Mouse (Mus musculus) lung, embryonic 15.5 days (tissue): ENCODE measurements around the gene Rfc4. TPM values are rescaled to one million over a fixed set of nuclear protein-coding genes. Genes with fewer than 3 reads are reported as not detected.
"Not testable (repeated sequence)": the region's sequence is repeated elsewhere in the genome, so short reads cannot be mapped to it uniquely, and the experiment has no call there.

Source experiments
- ATAC-seq: fragments of 200-750 bp; cut with Nextera tagmentation; 2 replicates; pipeline ENCODE4 v1.8.0; 2017; ENCODE audit warnings: moderate number of reproducible peaks, borderline replicate concordance; ENCODE audit not compliant: low FRiP score, low TSS enrichment; ENCODE audit errors: extremely low read depth
- H3K27ac ChIP-seq: fragments of 300-500 bp; sonication (generic); 2 replicates; pipeline ENCODE4 v1.5.1; 2015; ENCODE audit warnings: moderate library complexity, mild to moderate bottlenecking, inconsistent platforms
- H3K27me3 ChIP-seq: fragments of 300-500 bp; sonication (generic); 2 replicates; pipeline ENCODE4 v1.6.1; 2015; ENCODE audit warnings: inconsistent platforms
- H3K36me3 ChIP-seq: fragments of 300-500 bp; sonication (generic); 2 replicates; pipeline ENCODE4 v1.6.1; 2015; ENCODE audit warnings: inconsistent platforms
- H3K4me1 ChIP-seq: fragments of 300-500 bp; sonication (generic); 2 replicates; pipeline ENCODE4 v1.6.1; 2015; ENCODE audit warnings: inconsistent platforms
- H3K4me2 ChIP-seq: fragments of 300-500 bp; sonication (generic); 2 replicates; pipeline ENCODE4 v1.6.1; 2015; ENCODE audit warnings: inconsistent platforms, mild to moderate bottlenecking, moderate library complexity
- H3K4me3 ChIP-seq: fragments of 300-500 bp; sonication (generic); 2 replicates; pipeline ENCODE4 v1.5.1; 2015; ENCODE audit warnings: mild to moderate bottlenecking, inconsistent platforms
- H3K9ac ChIP-seq: fragments of 300-500 bp; sonication (generic); 2 replicates; pipeline ENCODE4 v1.6.1; 2015; ENCODE audit warnings: inconsistent platforms
- H3K9me3 ChIP-seq: fragments of 300-500 bp; sonication (generic); 2 replicates; pipeline ENCODE4 v1.6.1; 2016; ENCODE audit warnings: inconsistent platforms
- WGBS: fragments of 180-500 bp; shearing (Covaris S2); methylation state at CpG from one replicate; pipeline ENCODE4 v1.1.7; 2015; 5-methylcytosine and 5-hydroxymethylcytosine counted together
- polyA plus RNA-seq: library from polyadenylated mRNA; unstranded; fragments of >200 nt; fragmentation: Nextera tagmentation; extraction: Ambion mirVana; gene quantifications from 2 replicates; pipeline ENCODE4 v1.2.1, GENCODE M21; 2015

The Rfc4 gene
- polyA plus RNA-seq, 1 experiment from 2014 or later, result 138 TPM

DNA sequence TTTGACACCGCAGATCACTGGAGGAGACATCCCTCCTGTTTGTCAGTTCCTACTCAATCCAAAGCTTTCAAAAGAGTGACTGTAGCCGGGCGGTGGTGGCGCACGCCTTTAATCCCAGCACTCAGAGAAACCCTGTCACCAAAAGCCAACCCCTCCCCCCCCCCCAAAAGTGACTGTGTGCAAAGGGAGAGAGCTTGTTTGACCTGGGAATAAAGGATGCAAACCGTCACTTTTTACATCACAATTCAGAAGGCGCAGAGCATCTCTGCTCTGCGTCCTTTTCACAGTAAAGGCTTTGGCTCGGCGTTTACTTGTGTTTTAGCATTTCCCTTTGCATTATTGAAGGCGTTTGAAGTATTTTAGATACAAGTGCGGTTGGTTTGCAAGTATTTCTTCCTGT is 27.9 kb downstream of the Rfc4 start:
- 14% methylated on average over 12 of the region's 12 CpGs for WGBS
- Histone ChIP-seq H3K27me3 (no peaks in the 10 kb centered on the region), H3K9me3 (no peaks in the 10 kb centered on the region), H3K36me3 (no peaks in the 10 kb centered on the region), H3K27ac (no peak overlapping the region), H3K4me3 (peak overlapping the region; percentile 35), H3K4me1 (peaks cover 16% of the 10 kb centered on the region), H3K9ac (peak overlapping the region; percentile 18; the same call in 1 of the 2 replicates), H3K4me2 (peak overlapping the region; percentile 64)
- ATAC-seq, result no peak

DNA sequence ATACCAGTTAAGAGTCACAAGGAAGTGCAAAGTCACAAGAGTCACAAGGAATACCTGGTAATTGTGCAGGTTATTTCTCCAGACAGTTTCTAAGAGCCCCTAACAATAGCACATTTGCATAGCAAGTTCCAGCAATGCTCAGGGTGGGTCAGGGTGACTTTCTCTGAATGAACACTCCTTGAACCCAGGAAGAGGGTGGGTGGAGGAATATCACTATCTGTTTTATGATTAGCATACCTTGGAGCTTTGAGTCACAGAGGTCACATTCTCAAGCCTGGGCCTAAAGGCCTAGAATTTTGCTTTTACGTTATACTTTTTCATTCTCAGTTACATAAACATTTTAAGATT is 29.5 kb downstream of the Rfc4 start:
- H3K9me3 ChIP-seq, H3K36me3 ChIP-seq, H3K4me3 ChIP-seq, H3K27ac ChIP-seq, H3K4me2 ChIP-seq, H3K27me3 ChIP-seq, H3K9ac ChIP-seq, ATAC-seq: not testable (repeated sequence)
- WGBS, result 79% methylated on average over 1 of the region's 1 CpGs
- H3K4me1 ChIP-seq, result peaks cover 16% of the 10 kb centered on the region

DNA sequence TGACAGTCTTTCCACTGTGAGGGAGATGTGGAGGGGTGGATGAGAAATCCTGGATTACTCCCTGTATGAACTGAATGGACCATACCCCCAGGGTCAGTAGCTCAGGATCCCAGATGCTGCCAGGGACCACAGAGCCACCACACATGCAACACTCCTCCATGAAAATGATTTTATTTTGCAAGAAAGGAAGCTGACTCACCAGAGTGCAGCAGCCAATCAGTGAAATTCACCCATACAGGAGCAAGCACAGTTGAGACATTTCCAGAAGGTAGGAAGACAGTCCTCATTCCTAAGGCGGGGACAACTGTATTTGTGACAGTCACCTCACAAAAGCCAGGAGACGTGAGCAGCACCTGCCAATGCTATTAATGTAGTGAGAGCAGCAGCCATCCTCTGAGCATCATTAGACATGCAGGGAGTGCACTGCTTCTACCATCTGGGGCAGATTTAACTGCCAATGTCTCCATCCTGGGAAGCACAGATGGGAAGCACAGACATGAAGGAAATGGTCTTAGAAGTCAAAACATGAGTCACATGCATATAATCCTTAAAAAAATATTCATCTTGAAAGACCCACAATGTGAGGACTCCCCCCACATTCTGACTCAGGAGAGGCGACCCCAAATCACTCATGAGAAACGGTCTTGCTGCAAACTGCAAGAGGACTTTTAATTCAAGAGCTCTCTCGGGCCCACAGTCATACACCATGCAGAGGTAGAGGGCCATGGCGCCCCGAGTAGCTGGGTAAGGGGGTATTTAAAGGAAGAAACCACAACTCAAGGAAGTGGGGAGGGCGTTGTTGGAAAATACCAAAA is 30.0 kb downstream of the Rfc4 start:
- H3K4me2 ChIP-seq, H3K9ac ChIP-seq, H3K27ac ChIP-seq, H3K4me3 ChIP-seq, ATAC-seq, H3K27me3 ChIP-seq, H3K9me3 ChIP-seq, H3K36me3 ChIP-seq: not testable (repeated sequence)
- H3K4me1 ChIP-seq, result peaks cover 11% of the 10 kb centered on the region
- WGBS, result 83% methylated on average over 8 of the region's 8 CpGs

DNA sequence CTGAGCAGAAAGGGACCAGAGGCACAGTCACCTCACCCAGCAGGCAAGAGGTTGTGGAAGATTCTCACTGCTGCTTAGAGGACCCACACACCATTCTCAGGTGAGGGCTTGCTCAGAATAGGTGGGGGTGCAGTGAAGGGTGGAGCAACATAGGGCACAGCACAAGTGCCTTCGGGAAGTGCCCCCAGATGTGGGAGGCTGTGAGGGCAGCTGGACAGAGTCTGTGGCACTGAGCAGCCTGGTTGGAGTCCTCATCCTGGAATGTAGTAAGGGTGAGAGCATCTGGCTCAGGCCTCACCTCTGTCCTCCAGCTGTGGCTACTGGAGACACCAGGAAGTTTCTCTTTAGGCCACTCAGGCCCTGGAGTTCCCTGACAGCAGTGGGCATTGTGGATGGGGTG is 30.7 kb downstream of the Rfc4 start:
- not testable (repeated sequence) for H3K4me2 ChIP-seq, H3K36me3 ChIP-seq, H3K27ac ChIP-seq, H3K4me1 ChIP-seq, H3K9me3 ChIP-seq, H3K4me3 ChIP-seq, ATAC-seq, H3K9ac ChIP-seq, H3K27me3 ChIP-seq
- 86% methylated on average over 1 of the region's 1 CpGs for WGBS

DNA sequence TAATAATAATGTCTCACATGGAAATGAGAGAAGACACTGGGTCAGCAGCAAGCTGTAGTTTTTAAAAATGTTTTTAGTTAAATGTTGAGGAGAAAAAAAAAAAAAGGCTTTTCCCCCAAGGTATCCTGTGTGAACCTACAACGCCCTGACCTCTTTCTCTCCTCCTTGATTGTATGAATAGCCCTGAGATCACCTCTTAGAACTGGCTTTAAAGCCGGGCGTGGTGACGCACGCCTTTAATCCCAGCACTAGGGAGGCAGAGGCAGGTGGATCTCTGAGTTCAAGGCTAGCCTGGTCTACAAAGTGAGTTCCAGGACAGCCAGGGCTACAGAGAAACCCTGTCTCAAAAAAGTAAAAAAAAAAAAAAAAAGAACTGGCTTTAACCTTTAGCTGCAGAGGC is 32.0 kb downstream of the Rfc4 start:
- H3K27me3 ChIP-seq, H3K9me3 ChIP-seq, H3K27ac ChIP-seq, H3K9ac ChIP-seq, H3K4me2 ChIP-seq, ATAC-seq, H3K4me3 ChIP-seq, H3K4me1 ChIP-seq, H3K36me3 ChIP-seq: not testable (repeated sequence)
- WGBS, result 91% methylated on average over 5 of the region's 5 CpGs

DNA sequence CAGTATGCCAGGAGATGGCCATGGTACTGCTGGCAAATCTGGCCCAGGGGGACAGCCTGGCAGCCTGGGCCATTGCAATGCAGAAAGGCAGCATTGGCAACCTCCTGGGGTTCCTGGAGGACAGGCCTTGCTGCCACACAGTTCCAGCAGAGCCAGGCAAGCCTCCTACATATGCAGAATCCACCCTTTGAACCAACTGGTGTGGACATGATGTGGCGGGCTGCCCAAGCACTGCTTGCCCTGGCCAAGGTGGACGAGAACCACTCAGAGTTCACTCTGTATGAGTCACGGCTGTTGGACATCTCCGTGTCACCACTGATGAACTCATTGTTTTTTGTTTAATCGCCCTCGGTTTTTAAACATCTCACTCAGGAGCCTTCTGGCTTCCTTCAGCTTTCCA is 33.4 kb downstream of the Rfc4 start:
- no peak for ATAC-seq
- Histone ChIP-seq H3K4me2 (no peak overlapping the region), H3K27ac (no peak overlapping the region), H3K4me1 (no peaks in the 10 kb centered on the region), H3K4me3 (no peak overlapping the region), H3K36me3 (no peaks in the 10 kb centered on the region), H3K27me3 (no peaks in the 10 kb centered on the region), H3K9me3 (no peaks in the 10 kb centered on the region), H3K9ac (no peak overlapping the region)
- 84% methylated on average over 6 of the region's 6 CpGs for WGBS

DNA sequence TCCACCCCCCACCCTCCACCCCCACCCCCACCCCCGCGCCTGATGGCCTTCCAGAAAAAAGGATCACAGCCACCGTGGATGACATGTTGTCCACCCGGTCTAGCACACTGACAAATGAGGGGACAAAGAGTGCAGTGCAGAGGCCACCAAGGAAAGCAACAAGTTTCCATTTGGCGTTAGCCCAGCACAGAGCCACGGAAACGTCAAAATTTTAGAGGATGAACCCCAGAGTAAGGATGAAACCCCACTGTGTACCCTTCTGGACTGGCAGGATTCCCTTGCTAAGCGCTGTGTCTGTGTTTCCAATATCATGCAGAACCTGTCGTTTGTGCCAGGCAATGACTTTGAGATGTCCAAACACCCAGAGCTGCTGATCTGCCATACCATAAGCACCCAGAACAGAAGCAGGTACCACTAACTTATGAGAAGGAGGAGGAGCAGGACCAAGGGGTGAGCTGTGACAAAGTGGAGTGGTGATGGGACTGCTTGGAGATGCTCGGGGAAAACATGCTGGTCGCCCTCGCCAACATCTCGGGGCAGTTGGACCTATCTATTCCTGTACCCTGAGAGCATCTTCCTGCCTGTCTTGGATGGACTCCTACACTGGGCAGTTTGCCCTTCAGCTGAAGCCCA is 34.1 kb downstream of the Rfc4 start:
- no peak overlapping the region for H3K4me2 ChIP-seq
- no peaks in the 10 kb centered on the region for H3K36me3 ChIP-seq
- H3K4me3 ChIP-seq, result no peak overlapping the region
- no peaks in the 10 kb centered on the region for H3K4me1 ChIP-seq
- no peak for ATAC-seq
- H3K27me3 ChIP-seq, result no peaks in the 10 kb centered on the region
- 66% methylated on average over 13 of the region's 13 CpGs for WGBS
- H3K9me3 ChIP-seq, result no peaks in the 10 kb centered on the region
- no peak overlapping the region for H3K9ac ChIP-seq
- no peak overlapping the region for H3K27ac ChIP-seq

GRCm38 (mm10) chr16:23091345-23091744 is 36.2 kb downstream of the Rfc4 start:
- not testable (repeated sequence) for H3K4me3 ChIP-seq, ATAC-seq, H3K36me3 ChIP-seq, H3K9ac ChIP-seq, H3K4me2 ChIP-seq, H3K27ac ChIP-seq, H3K4me1 ChIP-seq, H3K27me3 ChIP-seq, H3K9me3 ChIP-seq

DNA sequence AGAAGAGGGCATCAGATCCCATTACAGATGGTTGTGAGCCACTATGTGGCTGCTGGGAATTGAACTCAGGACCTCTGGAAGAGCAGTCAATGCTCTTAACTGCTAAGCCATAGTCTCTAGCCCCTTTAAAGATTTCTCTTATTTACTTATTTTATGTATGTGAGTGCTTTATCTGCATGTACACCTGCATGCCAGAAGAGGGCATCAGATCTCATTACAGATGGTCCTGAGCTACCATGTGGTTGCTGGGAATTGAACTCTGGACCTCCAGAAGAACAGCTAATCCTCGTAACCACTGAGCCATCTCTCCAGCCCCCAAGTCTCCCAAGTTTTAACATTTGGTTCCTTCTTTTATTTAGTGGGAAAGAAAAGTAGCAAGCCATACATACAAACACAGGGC is 39.0 kb downstream of the Rfc4 start:
- not testable (repeated sequence) for H3K9me3 ChIP-seq, H3K4me2 ChIP-seq, H3K4me1 ChIP-seq, ATAC-seq, H3K27ac ChIP-seq, H3K36me3 ChIP-seq, H3K27me3 ChIP-seq, H3K4me3 ChIP-seq, H3K9ac ChIP-seq
- WGBS, result 83% methylated on average over 1 of the region's 1 CpGs

DNA sequence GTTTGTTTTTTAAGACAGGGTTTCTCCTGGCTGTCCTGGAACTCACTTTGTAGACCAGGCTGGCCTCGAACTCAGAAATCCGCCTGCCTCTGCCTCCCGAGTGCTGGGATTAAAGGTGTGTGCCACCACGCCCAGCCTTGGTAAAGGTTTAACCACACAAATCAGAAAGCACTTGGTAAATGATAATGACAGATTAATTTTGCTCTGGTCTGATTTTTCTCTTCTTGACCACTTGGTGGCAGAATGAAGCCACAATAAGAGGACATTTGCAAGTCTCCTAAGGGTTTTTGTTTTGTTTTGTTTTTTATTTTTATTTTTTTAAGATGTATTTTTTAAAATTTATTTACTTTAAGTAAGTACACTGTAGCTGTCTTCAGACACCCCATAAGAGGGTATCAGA is 39.8 kb downstream of the Rfc4 start:
- H3K4me1 ChIP-seq, H3K4me3 ChIP-seq, ATAC-seq, H3K9ac ChIP-seq, H3K27me3 ChIP-seq, H3K9me3 ChIP-seq, H3K36me3 ChIP-seq, H3K27ac ChIP-seq, H3K4me2 ChIP-seq: not testable (repeated sequence)
- WGBS, result 44% methylated on average over 4 of the region's 4 CpGs

DNA sequence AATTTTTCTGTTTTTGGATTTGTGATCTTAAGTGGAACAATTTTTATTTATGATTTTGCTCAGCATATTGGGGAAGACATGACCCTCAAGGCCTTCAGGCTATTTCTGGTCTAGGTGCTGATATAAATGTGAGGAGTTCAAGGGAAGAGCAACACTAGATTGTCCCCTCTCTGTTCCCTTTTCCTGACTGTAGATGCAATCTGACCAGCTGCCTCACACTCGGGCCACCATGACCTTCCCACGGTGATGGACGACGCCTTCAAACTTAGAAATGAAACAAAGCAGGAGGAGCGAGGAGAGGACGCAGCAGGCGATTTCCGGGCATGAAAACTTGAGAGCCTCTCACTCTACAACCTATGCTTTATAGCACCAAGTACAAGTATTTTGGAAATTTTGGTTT is 40.4 kb downstream of the Rfc4 start:
- H3K36me3 ChIP-seq, H3K27ac ChIP-seq, H3K9me3 ChIP-seq, H3K4me1 ChIP-seq, H3K4me2 ChIP-seq, H3K9ac ChIP-seq, ATAC-seq, H3K27me3 ChIP-seq, H3K4me3 ChIP-seq: not testable (repeated sequence)
- 58% methylated on average over 8 of the region's 8 CpGs for WGBS

GRCm38 (mm10) chr16:23077516-23077915 is 50.0 kb downstream of the Rfc4 start:
- H3K4me3 ChIP-seq, H3K4me2 ChIP-seq, H3K27ac ChIP-seq, H3K27me3 ChIP-seq, H3K9ac ChIP-seq, H3K4me1 ChIP-seq, H3K36me3 ChIP-seq, ATAC-seq, H3K9me3 ChIP-seq: not testable (repeated sequence)
- WGBS, result 83% methylated on average over 6 of the region's 6 CpGs
